Mouse (Mus musculus) naive thymus-derived CD4-positive, alpha-beta T cell, adult 2 months (primary cell): ENCODE measurements at regions not wholly inside any gene's neighbourhood (a gene's known extent, or its start where the extent isn't known, plus 50 kb on each side); places are given as distances from the start of the nearest gene placed in this dataset.

Source experiments
- DNase-seq: peaks from one replicate; pipeline ENCODE4 v3.0.0-alpha.2; 2011; ENCODE audit warnings: low read depth

DNA sequence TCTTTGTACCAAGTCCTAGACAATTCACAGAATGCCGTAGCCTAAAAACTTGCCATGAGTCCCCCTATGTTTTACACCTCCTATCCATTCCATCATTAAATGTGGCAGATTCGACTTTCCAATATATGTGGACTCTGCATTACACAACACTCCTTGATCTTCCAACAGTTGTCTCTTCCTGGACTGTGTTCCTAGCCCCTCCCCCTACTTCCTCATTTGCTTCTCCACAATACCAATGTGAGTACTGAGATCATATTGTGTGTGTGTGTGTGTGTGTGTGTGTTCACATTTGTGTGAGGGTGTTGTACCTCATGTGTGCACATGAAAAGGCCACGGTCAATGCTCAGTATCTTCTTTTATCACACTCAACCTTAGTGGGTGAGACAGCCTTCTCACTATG is 144.5 kb upstream of the Klf6 start:
- no peak for DNase-seq

DNA sequence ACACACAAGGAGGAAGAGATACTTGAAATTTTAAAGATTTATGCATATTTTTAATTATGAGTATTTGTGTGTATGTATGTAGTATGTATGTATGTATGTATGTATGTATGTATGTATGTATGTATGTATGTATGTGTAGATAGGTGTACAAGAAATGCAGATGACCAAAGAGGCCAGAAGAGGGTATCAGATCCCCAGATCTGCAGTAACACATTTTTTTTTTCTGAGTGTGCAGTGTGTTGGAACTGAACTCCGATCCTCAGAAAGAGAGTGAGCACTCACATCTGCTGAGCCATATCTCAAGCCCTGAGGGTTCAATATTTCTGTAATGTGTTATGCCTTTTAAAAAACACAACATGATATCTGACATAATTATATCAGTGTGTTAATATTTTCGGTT is 138.0 kb upstream of the Klf6 start:
- no peak for DNase-seq

DNA sequence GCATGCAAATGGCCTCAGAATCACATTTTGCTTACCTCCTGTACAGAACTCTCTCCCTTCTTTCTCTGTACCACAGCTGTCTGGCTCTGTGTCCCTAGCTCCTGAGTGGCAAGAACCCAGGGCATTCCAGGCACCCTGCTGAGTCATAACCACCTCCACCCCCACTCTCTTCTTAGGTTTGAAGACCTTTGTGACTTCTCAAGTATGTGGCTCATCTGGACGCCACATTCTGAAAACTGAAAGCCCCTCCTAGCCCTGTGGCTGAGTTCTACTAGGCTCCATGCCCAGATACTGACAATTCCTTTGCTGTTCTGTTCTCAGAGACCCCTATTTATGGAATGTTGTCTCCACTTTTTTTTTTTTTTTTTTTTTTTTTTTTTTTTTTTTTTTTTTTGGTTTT is 136.9 kb upstream of the Klf6 start:
- no peak for DNase-seq

DNA sequence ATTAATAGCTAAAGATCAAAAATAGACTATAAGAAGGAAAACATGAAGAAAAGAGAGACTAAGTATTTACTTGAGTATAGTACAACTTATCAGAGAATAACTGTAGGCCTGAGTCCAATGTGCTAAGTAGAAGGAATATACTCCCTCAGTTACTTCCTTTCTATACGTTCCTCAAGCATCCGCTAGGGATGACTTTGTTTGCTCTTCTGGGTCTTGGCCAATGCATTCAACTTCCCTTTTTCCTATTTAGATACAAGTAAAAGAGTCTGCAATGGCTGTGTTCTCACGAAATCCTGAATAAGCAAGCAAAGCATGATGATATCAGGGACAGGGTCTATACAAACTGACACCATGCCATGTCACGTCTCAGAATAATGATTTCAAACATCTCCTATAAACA is 135.3 kb upstream of the Klf6 start:
- DNase-seq = no peak

DNA sequence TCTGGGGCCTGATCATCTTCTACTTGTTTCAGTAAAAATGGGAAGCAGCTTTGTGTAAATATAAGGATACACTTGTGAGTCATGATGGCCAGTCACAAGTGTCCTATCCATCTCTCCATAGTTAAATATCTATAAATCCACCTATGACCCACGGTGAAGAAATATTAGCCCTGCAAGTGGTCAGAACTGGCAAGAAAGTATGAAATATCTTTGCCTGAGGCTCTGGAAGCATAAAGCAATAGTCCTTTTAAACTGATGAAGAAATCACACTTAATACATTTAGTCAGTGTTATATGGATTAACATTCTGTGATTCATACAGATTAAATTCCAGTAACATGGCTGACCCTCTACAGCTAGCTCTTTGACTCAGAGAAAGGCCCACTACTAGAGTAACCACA is 134.8 kb upstream of the Klf6 start:
- DNase-seq = no peak

DNA sequence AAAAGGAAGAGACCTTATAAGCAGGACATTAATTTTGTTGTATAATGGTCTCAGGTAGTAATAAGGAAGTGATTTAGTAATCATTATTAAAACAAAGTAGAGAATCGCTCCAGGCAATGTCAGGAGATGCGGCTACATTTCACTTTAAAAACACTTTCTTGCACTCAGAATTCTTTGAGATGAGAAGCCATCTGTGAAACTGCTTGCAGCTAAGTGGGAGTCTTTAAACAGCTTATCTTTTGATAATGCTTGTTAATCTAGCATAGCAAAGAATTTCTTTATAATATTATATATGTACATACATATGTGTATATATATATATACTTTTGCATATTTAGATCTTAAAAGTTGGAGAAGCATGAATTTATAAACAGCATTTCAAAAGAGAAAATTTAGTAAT is 133.1 kb upstream of the Klf6 start:
- no peak for DNase-seq

- DNase-seq = no peak
These were observed 132.5 kb upstream of the Klf6 start for GRCm38 (mm10) chr13:5728808-5729207.

- no peak for DNase-seq
These were observed 131.7 kb upstream of the Klf6 start for GRCm38 (mm10) chr13:5729426-5730068.

DNA sequence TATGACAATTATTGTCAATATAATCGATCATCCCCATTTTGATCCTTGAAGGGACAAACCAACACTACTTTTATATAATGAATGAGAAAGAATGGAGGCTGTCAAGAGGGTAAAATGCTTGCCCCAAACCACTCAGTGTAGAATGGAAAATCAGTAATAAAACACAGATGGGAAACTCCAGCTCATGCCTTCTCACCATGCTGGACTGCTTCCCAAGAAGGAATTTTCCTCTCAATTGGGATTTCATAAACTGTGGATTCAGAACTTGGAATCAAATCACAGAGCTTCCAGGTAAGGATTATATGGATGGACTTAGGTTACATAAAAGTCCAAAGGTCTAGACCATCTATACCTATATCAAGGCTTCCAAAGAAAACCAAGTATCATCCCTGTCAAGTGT is 129.1 kb upstream of the Klf6 start:
- no peak for DNase-seq

GRCm38 (mm10) chr13:5735027-5735624 is 126.2 kb upstream of the Klf6 start:
- no peak for DNase-seq

GRCm38 (mm10) chr13:5736472-5736871 is 124.8 kb upstream of the Klf6 start:
- DNase-seq = no peak

- DNase-seq = no peak
These were observed 124.1 kb upstream of the Klf6 start for GRCm38 (mm10) chr13:5737214-5737613.

DNA sequence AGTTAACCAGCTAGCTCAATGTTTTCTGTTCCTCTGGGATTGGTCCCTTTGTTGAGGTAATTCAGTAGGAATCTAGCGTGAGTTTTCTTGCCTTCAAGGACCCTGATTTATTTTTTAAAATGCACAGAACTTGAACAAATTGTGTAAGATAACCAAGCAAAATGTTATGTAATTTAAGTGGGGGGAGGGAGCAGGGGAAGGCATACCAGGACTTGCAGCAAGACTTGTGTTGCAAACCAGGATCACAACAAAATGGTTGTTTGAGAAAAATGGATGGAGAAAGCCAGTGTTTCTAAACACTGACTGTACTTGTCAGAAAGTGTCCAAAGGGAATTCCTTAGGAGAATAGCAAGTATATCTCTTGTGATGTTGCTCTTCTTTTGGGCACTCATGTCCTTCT is 120.5 kb upstream of the Klf6 start:
- DNase-seq = no peak

DNA sequence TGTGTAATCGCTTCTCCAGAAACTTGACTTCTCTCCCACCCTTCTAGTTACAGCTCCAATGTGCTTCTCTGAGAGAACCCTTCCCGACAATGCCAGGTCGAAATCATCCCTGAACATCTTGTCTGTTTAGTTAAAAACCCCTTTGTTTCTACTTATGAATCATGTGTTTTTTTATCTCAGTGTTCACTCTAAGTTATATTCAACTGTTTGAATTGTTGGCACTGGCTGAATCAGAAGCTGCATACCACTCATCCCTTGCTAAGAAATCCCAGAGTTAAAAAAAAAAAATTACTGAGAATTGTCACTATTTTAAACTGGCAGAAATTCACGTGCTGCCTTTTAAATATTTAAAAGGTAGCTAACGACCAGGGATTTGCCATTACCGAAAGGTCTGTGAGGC is 116.3 kb upstream of the Klf6 start:
- no peak for DNase-seq

- DNase-seq = peak; percentile 76
These were observed 104.1 kb upstream of the Klf6 start for GRCm38 (mm10) chr13:5757176-5757575.

DNA sequence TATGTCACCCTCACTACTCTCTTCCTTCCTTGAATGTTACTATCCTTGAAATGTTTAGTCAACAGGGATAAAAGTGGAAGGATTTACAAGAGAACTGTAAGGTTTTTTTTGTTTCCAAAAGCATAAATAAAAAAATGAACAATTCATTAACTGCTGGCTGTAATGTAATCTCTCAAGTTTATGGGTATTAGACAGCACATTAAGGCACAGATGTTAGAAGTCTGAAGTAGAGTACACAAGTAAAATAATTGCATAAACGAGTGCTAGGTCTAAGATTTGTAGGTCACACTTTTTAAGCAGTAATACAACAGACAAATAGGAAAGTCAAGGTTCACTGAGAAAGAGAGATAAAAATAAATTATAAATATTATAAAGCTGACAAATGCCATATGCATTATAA is 103.3 kb upstream of the Klf6 start:
- no peak for DNase-seq

DNA sequence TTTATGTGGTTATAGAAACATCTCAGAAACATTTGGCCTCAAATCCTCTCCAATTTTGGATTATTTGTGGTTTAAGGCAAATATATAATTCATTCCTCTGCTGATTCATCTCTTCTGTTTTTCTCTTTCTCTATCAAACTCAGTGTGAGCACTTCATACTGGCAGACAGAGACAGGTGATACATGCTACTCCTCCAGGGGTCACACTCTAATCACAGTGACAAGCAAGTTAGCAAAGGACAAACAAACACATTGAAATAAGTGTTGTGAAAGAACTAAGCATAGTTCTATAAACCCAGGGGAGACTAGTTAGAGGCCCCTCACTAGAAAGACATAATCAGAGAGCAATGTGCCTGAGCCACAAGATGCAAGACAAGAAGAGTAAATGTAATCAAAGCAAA is 101.3 kb upstream of the Klf6 start:
- DNase-seq = no peak

- DNase-seq = no peak
These were observed 94.9 kb upstream of the Klf6 start for GRCm38 (mm10) chr13:5766394-5766793.

GRCm38 (mm10) chr13:5767202-5767601 is 94.1 kb upstream of the Klf6 start:
- DNase-seq = no peak

DNA sequence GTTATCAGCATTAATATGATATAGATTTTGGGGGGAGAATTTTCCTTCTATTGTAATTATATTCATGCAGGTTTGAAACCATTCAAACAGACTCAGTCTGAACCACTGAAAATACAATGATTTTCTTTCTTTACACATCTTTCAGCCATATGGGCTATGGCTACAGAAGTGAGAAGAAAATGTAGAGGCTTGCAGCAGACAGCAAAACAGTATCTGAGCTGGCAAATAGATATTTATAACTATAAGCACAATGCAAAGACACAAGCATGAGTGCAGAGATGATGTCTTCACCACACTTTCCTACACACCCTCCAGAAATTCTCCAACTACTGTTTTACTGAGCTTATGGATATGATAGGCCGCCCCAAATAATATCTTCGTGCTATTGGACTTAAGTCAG is 92.6 kb upstream of the Klf6 start:
- DNase-seq = no peak

- DNase-seq = no peak
These were observed 91.7 kb upstream of the Klf6 start for GRCm38 (mm10) chr13:5769283-5770260.

DNA sequence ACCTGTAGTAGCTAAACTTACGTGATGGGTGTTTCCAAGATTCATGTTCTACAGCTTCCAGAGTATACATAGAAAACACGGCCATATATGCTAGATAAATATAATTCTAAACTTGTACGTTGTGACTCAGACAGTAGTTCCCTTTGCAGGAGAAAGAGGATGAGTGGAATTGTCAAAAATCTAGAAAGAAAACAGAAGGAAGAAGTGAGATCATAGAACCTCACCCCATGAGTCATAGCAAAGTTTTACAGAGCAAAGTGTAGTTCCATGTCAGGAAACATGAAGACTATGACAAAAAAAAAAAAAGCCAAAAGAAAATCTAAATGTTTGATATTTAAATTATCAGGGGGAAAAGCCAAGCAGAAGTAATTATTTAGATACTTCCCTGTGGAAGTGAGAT is 87.5 kb upstream of the Klf6 start:
- no peak for DNase-seq
